Mouse (Mus musculus): ENCODE measurements at regions not wholly inside any gene's neighbourhood (a gene's known extent, or its start where the extent isn't known, plus 50 kb on each side); places are given as distances from the start of the nearest gene placed in this dataset.
"Not testable (repeated sequence)": the region's sequence is repeated elsewhere in the genome, so short reads cannot be mapped to it uniquely, and the experiment has no call there.

DNA sequence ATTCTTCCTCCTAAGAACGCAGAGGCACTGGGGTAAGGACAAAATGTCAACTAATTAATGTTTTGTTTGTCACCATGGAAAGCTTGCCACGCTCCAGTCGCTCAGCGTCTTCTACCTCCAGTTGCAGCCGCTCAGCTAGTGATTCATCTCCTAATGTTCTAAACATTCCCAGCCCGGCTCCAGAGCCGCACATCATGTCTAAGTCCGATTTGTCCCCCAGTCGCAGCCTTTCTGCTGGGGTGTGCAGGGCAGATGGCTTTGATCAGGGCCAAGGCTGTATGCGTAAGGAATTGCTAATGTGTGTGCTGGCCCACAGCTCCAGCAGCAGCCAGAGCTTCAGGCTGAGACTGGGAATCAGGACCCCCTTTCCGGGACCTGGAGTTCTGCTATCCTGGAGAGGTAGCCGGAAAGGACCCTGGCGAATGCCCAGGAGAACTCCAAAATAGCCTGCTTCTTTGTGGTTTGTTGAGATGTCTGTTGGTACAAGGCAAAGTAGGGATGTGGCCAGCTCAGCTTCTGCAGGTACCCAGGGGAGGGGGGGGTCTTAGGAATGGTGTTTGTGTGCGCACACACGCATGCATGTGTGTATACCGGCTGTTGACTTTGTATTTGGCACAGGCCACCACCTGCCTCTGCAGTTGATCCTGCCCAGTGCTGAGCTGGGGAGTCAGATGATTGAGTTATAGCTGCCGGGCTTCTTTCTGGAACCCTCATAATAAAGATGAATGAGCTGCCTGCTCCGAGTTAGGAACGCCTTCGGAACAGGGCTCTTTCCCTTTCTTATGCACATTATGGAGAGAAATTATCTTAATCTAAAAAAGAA lies 143.0 kb upstream of the Kcng1 start:
- no peak for DNase-seq (ENCODE audit: low spot score in 2 of 2)

DNA sequence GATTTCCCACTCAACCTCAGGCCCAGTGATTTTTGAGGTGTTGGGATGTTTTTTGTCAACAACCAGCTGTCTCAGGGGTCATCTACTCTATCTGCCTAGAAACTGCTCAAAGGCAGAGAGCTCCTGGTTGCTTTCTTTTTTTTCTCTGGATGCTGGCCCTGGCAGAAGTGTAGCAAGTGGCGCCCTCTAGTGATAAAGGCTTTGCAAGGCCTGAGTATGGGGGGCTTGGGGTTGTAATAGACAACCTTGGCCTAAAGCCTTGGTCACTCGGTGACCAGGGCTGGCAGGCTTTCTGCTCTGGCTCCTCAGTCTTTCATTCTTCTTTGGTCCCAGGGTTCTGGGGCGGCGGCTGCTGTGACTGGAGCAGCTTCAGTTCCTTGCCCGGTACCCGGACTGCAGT lies 142.0 kb upstream of the Kcng1 start:
- no peak for DNase-seq (ENCODE audit: low spot score in 2 of 2)

DNA sequence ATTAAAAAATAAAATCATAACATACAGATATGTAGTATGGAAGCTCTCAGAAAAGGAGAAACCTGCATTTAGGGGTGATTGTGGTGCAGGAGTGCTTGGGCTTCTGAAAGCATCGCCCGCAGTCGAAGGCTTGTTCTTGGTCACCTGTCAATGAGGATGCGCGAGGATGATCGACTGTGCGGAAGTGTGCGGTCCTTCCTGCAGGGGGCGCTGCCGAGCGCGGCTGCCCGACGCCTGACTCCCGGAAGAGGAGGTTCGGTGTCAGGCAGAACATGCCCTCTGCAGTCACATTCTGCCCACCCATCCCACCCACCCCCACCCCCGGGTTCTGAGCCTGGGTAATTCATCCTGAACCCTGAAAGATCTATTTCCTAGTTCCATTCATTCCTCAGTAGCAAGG lies 133.6 kb upstream of the Kcng1 start:
- DNase-seq (ENCODE audit: low spot score in 2 of 2) = no peak

DNA sequence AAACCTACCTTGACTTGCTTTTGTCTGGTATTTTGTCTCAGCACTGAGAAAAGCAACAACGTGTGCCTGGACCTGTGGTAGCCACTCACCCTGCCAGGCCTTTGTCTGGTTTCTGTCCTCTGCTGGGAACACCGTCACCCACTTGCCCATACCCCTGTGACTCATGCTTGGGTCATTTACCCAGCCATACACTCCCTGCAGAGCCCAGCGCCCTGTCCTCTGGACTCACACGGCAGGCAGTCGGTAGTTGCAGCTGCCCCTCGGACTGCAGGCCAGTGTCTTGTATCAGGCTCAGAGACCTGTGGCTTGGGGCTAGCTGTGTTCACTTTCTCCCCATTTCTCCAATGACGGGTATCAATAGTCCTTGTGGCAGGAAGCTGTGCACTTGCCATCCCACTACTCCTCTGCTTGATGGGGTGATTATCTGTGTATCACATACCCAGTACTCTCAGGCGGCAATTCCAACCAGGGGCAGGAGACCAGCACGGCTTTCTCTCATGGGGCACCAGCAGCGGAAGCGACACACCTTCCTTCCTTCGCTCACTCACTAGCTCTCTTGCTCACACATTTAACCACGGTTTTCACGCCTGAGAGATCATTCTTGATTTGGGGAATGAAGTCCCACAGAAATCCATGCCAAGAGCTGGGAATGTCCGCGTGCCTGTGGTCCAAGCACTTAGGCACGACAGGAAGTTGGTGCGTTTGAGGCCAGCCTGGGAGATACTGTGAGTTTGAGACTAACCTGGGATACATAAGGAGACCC lies 132.8 kb upstream of the Kcng1 start:
- DNase-seq (ENCODE audit: low spot score in 2 of 2) = no peak

DNA sequence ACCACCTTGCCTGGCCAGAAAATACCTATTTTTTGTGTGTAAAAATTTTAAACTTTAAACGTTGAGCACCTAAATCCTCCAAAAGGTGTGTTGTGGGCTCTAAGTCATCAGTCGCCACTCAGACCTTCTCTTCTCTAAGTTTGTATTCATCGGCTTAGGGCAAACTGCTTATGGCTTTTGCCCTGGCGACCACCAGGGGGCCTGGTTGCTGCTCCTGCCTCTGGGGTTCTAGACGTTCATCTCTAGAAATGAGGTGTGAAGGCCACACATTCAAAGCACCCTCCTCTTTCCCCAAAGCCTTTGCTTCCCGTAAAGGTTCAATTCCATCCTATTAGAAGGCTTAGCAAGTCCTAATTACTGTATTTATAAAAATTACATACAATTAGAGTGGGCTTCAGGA lies 131.3 kb upstream of the Kcng1 start:
- no peak for DNase-seq (ENCODE audit: low spot score in 2 of 2)

DNA sequence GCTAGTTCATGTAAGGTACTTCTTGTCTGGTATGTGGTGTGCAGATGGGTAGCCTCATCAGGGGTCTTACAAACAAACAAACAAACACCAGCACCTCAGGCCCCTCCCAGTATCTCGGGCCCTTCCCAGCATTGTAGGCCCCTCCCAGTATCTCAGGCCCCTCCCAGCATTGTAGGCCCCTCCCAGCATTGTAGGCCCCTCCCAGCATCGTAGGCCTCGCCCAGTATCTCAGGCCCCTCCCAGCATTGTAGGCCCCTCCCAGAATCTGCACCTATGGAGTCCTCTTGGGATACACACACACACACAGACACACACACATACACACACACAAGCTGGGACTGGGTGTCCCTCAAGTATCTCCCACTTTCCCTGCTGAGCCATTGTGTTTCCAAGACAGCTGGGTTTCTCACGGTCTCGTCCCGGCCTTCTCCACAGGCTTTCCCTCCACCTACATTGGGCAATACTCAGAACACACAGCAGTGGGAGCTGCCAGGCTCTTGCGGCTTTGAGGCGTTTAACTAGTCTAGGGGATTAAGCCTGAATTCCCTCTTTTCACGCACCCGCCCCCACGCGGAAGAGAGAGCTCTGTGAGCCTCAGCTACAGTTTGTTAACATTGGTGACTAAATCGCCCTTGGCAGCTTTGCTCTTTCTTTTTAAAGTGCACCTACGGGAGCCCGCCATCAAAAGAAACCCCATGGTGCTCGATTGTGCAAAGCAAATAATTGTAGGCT lies 121.4 kb upstream of the Kcng1 start:
- peak in 1 of 2 experiments; percentile 21 for DNase-seq (ENCODE audit: low spot score in 2 of 2)

DNA sequence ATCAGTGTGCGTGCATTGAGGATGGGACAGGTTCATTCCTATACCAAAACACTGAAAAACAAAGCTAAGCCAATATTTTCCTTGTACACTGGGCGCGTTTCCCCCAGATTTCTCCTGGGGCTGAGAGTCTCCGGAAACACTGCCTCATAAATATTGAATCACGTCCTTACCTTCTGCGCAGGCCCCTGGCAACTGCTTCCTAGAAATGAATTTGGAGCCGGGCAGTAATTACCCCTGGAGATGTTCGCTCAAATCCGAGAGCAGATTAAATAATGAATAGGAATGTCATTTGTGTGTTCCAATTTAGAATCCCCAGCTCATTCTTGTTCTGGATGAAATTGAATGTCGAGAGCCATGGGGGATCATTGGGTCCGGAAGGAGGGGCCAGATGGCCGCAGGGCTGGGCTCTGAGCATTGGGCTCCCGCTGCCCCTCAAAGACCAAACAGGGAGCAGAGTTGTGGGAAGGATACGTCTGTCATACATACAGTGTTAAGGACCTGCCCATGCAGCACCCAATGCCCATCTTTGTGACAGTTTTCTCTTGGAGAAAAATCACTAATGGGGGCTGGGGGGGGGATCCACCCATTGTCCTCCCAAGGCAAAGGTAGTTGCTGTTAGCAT lies 117.7 kb upstream of the Kcng1 start:
- no peak for DNase-seq (ENCODE audit: low spot score in 2 of 2)

DNA sequence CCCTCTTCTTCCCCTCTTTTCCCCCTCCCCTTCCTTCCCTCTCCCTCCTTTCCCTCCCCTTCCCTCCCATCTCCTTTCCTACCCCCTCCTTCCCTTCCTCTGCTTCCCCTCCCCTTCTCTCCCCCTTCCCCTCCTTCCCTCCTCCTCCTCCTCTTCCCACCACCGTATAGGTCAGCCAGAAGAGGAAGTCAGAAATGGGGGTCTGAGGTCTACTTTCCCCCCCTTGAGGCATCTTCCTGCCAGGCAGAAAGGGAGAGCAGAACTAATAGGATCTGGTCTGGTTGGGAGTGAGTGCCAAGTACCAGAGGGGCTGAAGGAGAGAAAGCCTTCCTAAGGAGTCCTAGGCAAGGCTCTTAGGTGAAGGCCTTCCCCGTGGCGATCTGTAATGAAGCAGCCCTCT lies 114.8 kb upstream of the Kcng1 start:
- no peak for DNase-seq (ENCODE audit: low spot score in 2 of 2)

DNA sequence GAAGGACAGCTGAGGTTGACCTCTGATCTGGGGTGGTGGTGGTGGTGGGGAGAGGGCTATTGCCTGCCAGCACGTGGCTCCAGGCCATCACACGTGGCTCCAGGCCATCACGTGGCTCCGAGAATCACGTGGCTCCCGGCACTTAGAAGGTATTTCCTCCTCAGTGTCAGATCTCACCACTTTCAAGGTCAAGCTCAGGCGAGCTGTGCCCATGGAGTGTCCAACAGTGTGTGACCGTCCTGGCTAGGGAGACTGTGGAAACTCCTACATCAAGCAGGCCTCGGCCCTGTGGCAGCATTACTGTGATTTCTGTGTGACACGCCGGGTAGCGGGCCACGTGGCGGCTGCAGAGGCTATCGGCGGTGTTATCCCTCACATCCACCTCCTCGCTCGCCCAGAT lies 111.8 kb upstream of the Kcng1 start:
- DNase-seq (ENCODE audit: low spot score in 2 of 2) = no peak

DNA sequence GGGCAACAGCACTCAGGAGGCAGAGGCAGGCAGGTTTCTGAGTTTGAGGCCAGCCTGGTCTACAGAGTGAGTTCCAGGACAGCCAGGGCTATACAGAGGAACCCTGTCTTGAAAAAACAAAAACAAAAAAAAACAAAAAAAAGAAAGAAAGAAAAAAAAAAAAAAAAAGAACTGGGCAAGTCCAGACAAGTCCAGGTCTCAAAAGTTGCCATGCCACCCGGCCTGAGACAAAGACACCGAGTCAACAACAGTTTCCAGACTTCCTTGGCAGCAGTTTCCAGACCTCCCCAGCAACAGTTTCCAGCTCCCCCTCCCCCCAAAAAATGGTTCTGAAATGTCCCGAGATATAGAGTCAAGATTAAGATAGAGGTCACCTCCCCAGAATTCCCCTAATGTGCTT lies 110.6 kb upstream of the Kcng1 start:
- not testable (repeated sequence) for DNase-seq (ENCODE audit: low spot score in 2 of 2)

DNA sequence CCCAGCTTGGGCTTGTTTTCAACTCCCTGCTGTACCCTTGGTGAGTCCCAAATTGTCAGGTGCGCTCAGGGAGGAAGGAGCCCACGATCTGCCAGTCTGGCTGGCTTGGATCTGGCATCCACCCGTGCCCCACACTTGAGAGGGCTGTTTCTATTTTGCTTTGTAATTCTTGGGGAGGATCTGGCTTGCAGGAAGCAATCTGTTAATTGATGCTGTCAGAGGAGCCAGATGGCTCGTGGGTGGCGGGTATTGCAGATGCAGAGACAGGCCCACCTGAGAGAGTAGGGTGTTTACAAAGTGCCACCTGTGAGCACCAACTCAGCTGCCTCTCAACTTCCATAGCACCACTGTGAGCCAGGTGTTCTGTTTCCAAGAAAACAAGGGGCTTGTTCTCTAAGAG lies 99.1 kb upstream of the Kcng1 start:
- peak in 1 of 2 experiments; percentile 17 for DNase-seq (ENCODE audit: low spot score in 2 of 2)

DNA sequence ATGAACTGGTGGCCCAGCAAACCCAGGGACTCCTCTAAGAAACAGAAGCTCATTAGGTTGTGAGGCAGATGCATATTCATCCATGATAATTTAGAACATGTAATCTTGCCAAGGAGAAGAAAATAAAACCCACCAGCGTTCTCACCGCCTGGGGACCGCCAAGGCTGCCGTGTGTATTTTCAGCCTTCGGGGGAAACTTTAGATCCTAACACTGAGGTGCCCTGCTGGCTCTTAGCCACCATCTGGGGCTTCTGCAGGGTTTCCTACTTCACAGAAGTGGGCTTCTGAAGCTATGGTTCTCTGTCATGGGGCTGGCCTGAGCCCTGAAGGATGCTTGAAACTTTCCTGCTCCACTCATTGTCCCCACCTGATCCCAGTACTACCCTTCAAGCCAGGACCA lies 90.8 kb upstream of the Kcng1 start:
- DNase-seq (ENCODE audit: low spot score in 2 of 2) = no peak

DNA sequence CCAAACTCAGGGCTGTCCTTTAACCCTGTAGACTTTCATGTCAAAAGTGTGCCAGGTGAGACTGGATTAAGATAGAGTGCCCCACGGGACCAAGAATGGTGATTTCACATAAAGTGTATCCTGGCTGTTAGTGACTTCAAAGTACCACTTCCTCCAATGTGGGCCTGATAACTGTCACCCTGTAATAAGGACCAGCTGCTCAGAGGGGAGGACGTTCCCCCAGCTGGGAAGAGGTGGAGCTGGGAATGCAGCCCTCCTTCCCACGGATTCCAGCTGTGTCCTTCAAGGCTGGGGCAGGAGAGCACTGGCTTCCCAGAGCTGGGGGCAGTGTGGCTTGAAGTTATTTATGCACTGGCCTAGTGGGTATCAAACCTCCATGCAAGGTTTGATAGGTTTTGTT lies 89.7 kb upstream of the Kcng1 start:
- DNase-seq (ENCODE audit: low spot score in 2 of 2) = no peak

DNA sequence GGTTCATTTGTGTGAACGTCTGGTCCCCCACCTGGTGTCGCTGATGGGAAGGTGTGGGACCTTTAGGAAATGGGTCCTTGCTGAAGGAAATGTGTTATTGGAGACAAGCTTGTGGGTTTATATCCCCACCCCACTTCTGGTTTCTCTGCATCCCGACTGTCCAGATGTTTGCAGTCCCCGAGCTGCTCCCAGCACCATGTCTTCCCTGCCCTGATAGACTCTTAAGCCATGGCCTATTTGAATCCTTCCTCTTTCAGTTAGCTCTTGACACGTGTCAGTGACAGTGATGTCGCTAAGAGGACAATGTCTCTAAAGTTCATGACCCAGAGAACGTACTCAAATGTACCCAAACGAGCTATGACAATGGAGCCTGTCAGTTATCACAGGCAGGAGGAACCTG lies 77.7 kb upstream of the Kcng1 start:
- DNase-seq (ENCODE audit: low spot score in 2 of 2) = no peak

DNA sequence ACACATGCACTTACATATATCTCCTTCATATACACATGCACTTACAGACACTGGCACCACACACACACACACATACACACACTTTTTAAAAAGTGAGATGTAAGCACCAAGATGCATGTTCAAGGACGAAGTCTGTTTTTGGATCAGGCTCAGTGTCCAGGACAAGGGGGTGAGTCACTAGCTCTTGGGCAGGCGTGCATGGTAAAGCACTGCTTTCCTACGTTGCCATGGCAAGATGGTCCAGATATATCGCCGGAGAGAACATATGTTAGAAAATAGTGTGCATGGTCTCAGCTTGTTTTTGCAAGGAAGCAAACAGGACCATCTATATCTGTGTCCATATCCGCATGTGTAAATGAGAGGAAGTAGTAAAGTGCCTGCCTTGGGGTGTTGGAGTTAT lies 77.0 kb upstream of the Kcng1 start:
- no peak for DNase-seq (ENCODE audit: low spot score in 2 of 2)

DNA sequence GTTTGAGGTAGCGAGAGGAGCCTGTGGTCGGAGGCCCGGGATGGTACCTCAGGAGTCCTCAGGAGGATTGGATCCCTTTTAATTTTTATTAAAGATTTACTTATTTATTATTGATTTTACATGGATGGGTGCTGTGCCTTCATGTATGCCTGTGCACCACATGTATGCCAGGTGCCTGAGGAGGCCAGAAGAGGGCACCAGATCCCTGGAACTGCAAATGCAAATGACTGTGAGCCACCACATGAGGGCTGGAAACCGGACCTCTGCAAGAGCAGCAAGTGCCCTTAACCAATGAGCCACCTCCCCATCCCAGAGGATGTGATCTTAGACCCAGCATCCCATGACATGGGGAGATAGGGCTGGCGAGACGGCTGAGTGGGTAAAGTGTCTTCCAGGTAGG lies 76.3 kb upstream of the Kcng1 start:
- no peak for DNase-seq (ENCODE audit: low spot score in 2 of 2)

DNA sequence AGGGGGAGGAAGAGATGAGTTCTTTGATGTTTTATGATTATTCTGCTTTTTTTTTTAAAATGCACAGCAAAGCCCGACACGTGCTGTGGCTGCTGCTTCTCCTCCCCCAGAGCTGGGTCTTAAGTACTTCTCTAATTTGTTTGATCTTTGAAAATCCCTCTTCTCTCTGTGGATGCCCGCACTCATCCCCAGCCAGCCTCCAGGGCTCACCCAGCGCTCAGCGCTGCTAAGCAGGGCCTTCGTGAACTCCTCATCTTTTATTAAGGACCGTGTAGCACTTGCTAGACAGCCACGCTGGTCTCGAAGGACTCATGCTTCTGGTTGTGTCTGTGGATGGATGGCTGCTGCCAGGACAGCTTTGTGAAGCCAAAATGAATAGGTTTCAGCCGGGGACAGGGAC lies 72.9 kb upstream of the Kcng1 start:
- DNase-seq (ENCODE audit: low spot score in 2 of 2) = no peak

DNA sequence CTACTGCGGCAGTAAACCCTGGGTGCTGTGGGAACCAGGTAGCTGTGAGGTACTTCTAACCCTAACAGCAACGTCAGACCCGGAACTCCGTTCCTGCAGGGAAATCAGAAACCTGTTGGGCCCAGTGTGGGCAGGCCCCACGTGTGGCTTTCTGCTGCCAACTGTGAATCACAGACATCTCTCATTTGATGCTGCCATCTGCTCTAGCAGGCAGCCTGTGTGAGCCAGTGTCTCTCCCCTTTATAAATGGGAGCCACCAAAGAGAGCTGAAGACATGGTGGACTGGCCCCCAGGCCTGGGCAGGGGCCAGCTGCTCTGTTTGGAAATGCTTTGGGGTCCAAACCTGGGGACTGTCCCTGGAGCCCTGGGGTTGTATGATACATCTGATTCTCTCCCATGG lies 71.1 kb upstream of the Kcng1 start:
- peak; percentile 29 to 48 for DNase-seq (ENCODE audit: low spot score in 2 of 2)

DNA sequence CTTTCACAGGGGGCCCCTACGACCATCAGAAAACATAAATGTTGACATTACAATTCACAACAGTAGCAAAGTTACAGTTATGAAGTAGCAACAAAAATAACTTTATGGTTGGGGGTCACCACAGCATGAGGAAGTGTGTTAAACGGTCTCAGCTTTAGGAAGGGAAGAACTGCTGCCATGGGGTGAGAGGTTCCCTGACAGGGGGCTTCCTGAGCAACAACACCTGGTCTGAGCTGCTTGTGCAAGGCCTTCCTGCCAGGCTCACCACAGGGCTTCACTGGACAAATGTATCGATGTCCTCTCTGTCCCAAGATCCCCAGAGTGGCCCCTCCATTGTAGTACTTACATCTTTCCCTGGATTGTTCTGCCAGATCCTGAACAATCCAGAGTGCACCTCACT lies 70.7 kb upstream of the Kcng1 start:
- DNase-seq (ENCODE audit: low spot score in 2 of 2) = no peak

DNA sequence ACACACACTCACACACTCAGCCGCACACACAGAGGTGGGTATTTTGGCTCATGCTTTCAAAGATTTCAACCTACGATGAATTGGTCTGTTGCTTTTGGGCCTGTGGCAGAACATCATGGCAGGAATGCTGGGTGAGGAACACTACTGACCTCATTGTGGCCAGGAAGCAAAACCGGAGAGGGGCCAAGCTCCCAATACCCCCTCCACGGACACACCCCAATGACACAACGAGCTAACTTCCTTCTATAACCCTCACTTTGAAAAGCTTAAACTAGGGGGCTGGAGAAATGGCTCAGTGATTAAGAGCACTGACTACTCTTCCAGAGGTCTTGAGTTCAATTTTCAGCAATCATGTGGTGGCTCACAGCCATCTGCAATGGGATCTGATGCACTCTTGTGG lies 63.8 kb upstream of the Kcng1 start:
- DNase-seq (ENCODE audit: low spot score in 2 of 2) = no peak

DNA sequence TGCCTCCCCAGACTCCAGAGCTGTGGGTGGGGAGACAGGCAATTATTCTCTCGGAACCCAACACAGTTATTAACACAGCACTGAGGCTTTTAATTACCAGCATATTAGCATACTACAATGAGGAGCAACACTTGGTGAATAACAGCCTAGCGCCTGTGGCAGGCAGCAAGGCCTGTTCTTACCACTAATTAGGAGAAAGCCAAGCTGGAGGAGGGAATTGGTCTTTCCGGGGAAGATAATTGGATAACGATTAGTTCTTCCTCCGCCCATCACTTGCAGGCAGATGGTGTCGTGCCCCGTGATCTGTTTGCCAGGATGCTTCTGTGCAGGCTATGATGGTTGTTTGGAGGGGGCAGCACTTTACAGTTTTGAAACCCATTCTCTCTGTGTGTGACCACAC lies 62.2 kb upstream of the Kcng1 start:
- no peak for DNase-seq (ENCODE audit: low spot score in 2 of 2)

DNA sequence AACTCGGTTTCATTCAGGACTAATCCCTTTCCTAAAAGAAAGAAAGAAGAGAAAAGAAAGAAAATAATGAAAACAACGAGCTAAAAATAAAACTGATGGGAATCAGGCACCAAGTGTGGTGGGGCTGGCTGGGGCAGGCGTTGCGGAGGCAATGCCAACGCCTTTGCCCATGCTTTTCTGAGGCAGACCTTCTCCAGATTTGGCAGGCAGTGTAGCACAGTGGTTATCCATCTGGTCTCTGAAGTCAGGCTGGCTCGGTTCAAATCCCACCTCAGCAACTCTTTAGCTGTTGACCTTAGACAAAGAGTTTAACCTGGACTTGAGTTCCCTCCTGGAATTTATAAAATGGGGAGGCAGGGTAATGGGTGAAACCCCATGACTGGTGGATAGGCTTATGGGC lies 57.3 kb upstream of the Kcng1 start:
- no peak for DNase-seq (ENCODE audit: low spot score in 2 of 2)

Data from frontal cortex, postnatal 25 days (tissue).